Comparison of ENCODE assay signal across 11 mouse cellular contexts in genomic region chr11:118911307-118912070, GRCm38 (mm10). TPM values are rescaled to one million over a fixed set of nuclear protein-coding genes. Genes with fewer than 3 reads are reported as not detected.
A peak's percentile ranks its signal among the peaks of the same experiment; 100 is the strongest.
DNase-seq lines count a peak whose midpoint lies in the region; ATAC-seq and TF ChIP-seq lines count a peak whose summit lies in the region.
"Had no signal": no experiment of that assay in that cellular context is flagged by ENCODE, and none has a peak within 500 bp of the region (broad histone marks: within the 10 kb centered on the region; RNA-seq: fewer than 3 reads in every experiment).

Gene Rbfox3, minus strand, starts transcription at chr11:118911597.

- no peak within 1 kb of the TSS for H3K4me2 ChIP-seq in stomach, postnatal 0 days (replicated peaks; ENCODE audit: low read depth)

- H3K27ac ChIP-seq in stomach, postnatal 0 days (replicated peaks) = no peak within 1 kb of the TSS
- H3K27ac ChIP-seq: embryonic facial prominence, embryonic 13.5 days; limb, embryonic 15.5 days had no signal

- H3K4me1 ChIP-seq in stomach, postnatal 0 days (replicated peaks; ENCODE audit: control insufficient read depth, insufficient read depth) = no peaks in the 10 kb centered on the region

- DNase-seq in frontal cortex, postnatal 14 days (ENCODE audit: low spot score in 2 of 2) = peak; percentile 56 to 58
- no peak for DNase-seq in frontal cortex, postnatal 36 days (ENCODE audit: low spot score in 2 of 2)
- DNase-seq in right cerebral cortex, adult 18-20 months = peak; percentile 62
- DNase-seq in right cerebral cortex, postnatal 25 days = no peak
- no peak for DNase-seq in layer of hippocampus, postnatal 25 days (ENCODE audit: extremely low spot score in 1 of 2, low spot score in 1 of 2)
- no peak for DNase-seq in stomach, postnatal 0 days (ENCODE audit: low spot score)
- no peak for DNase-seq in thymus, postnatal 25 days

- ATAC-seq in stomach, postnatal 0 days (ENCODE audit: low FRiP score, low TSS enrichment) = no peak
- no peak for ATAC-seq in inflammation-experienced regulatory T-cells, adult 6 months

- H3K9ac ChIP-seq in stomach, postnatal 0 days (ENCODE audit: low read length) = no peak within 1 kb of the TSS
- H3K9ac ChIP-seq: embryonic facial prominence, embryonic 13.5 days; limb, embryonic 15.5 days had no signal

- H3K4me3 ChIP-seq in stomach, postnatal 0 days (ENCODE audit: low read depth, low read length) = no peak within 1 kb of the TSS
- H3K4me3 ChIP-seq: limb, embryonic 15.5 days had no signal

- peak; percentile 38 for TF ChIP-seq CTCF in stomach, postnatal 0 days (IDR thresholded peaks at IDR 0.05; ENCODE audit: low read depth)

- no peaks in the 10 kb centered on the region for H3K9me3 ChIP-seq in stomach, postnatal 0 days (ENCODE audit: control insufficient read depth, low read length)
- H3K9me3 ChIP-seq: embryonic facial prominence, embryonic 13.5 days; limb, embryonic 15.5 days had no signal

- H3K36me3 ChIP-seq in stomach, postnatal 0 days (ENCODE audit: control insufficient read depth, insufficient read depth, low read length) = no peaks in the 10 kb centered on the region
- H3K36me3 ChIP-seq: embryonic facial prominence, embryonic 13.5 days; limb, embryonic 15.5 days had no signal

- TF ChIP-seq EP300 in stomach, postnatal 0 days (optimal IDR thresholded peaks at IDR 0.05) = no peak

- H3K27me3 ChIP-seq in stomach, postnatal 0 days (ENCODE audit: control insufficient read depth, insufficient read depth, low read length) = peaks cover 26% of the 10 kb centered on the region; the same call in 1 of the 2 replicates

- WGBS in stomach, postnatal 0 days = 54% methylated on average over 4 of the region's 4 CpGs

RNA-seq across cellular contexts. Expression of gene Rbfox3, which starts in this region (rescaled TPM):
- total RNA-seq in layer of hippocampus, postnatal 25 days (2021) = 100 to 1,000 TPM; 266 to 285 TPM
- 0.76 and 0.85 TPM in 2 replicates for polyA plus RNA-seq in stomach, postnatal 0 days (2015; fragmentation: Nextera tagmentation; extraction: Ambion mirVana)
- polyA plus RNA-seq in inflammation-experienced regulatory T-cells, adult 6 months (2017; shearing (Covaris generic)) = under 1 TPM in 1 of 3 experiments, not detected in 2; 0.30 TPM
- total RNA-seq: CH12.LX had no signal

Comparison
In these comparisons a context has a peak if more than half of its experiments do, and no peak if none do; other contexts are left out.
1. DNase-seq: peak in frontal cortex, postnatal 14 days (2 of 2) and right cerebral cortex, adult 18-20 months (single experiment); none in frontal cortex, postnatal 36 days (0 of 2), right cerebral cortex, postnatal 25 days (single experiment), layer of hippocampus, postnatal 25 days (0 of 2), stomach, postnatal 0 days (single experiment) and thymus, postnatal 25 days (single experiment).